Mouse (Mus musculus): ENCODE measurements at regions not wholly inside any gene's neighbourhood (a gene's known extent, or its start where the extent isn't known, plus 50 kb on each side); places are given as distances from the start of the nearest gene placed in this dataset.

- TF ChIP-seq POLR2A (IDR thresholded peaks at IDR 0.05; ENCODE audit: control insufficient read depth in 1 of 2, insufficient read depth in 1 of 2, low read depth in 1 of 2, low read length in 2 of 2, poor library complexity in 1 of 2) (peak in 1 of 2 experiments; percentile 40; a peak in 1 of 4 replicates), CTCF (IDR thresholded peaks at IDR 0.05 in 2 of 3, conservative IDR thresholded peaks at IDR 0.05 in 1 of 3; ENCODE audit: control insufficient read depth in 1 of 3, insufficient read depth in 1 of 3, low read depth in 2 of 3, low read length in 3 of 3, poor library complexity in 1 of 3, severe bottlenecking in 1 of 3) (no peak), SIN3A (IDR thresholded peaks at IDR 0.05; ENCODE audit: low read length) (peak; percentile 78), ELF1 (IDR thresholded peaks at IDR 0.05; ENCODE audit: low read depth, low read length) (no peak), MAX (IDR thresholded peaks at IDR 0.05; ENCODE audit: low read length) (no peak), EP300 (IDR thresholded peaks at IDR 0.05; ENCODE audit: low read depth in 1 of 2, low read length in 2 of 2) (peak; percentile 91 to 97), TCF12 (IDR thresholded peaks at IDR 0.05; ENCODE audit: low read depth, low read length) (peak; percentile 96), ZKSCAN1 (IDR thresholded peaks at IDR 0.05; ENCODE audit: low read depth, low read length) (no peak), SMC3 (IDR thresholded peaks at IDR 0.05; ENCODE audit: low read depth, low read length) (no peak)
Observed at GRCm38 (mm10) chr12:32110903-32111302, 49.8 kb upstream of the Prkar2b start.

All from MEL (cell line).